Mouse (Mus musculus) liver, postnatal 0 days (tissue): ENCODE measurements around the gene Tatdn2.

ENCODE experiments used
- CTCF ChIP-seq: sonication (generic); IDR thresholded peaks from 2 replicates; pipeline ENCODE4 v1.5.1; 2016; ENCODE audit warnings: antibody characterized with exemption, low read depth
- EP300 ChIP-seq: IDR thresholded peaks from 2 replicates; pipeline ENCODE4 v1.6.1; 2016; ENCODE audit warnings: antibody characterized with exemption, low read depth, mild to moderate bottlenecking

DNA sequence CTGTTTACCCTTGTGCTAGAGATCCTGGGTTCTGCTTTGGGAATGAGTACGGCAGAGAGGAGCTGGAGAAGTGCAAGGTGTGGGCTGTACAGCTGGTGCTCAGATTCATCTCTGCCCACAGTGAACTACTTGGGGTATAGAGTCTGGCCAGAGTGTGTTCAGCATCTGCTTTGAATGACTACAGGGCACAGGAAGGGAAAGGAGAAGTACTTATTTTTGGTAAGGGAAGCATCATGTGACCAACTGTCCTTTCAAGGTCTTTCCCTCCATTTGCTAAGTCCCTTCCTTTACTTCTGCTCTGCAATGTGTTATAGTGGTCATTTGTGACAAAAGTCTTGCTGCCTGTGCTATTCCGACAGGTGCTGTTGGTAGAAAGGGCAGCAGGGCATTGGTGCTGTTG lies 17.4 kb downstream of the Tatdn2 start:
- TF ChIP-seq CTCF (no peak), EP300 (no peak)
